Mouse (Mus musculus) intestine, embryonic 16.5 days (tissue): Measurements from ENCODE around the gene Rai14. TPM values are rescaled to one million over a fixed set of nuclear protein-coding genes. Genes with fewer than 3 reads are reported as not detected.

ENCODE experiments used
- ATAC-seq: fragments of 200-750 bp; cut with Nextera tagmentation; 2 replicates; pipeline ENCODE4 v1.8.0; 2017; ENCODE audit warnings: moderate TSS enrichment, moderate library complexity
- H3K27ac ChIP-seq: fragments of 300-500 bp; sonication (generic); 2 replicates; pipeline ENCODE4 v1.5.1; 2014; ENCODE audit warnings: mild to moderate bottlenecking, low read length
- H3K27me3 ChIP-seq: fragments of 300-500 bp; sonication (generic); replicated peaks from 2 replicates; pipeline ENCODE4 v1.6.1; 2014; ENCODE audit warnings: low read length, control low read depth, mixed read lengths; ENCODE audit not compliant: control insufficient read depth, insufficient read depth
- H3K36me3 ChIP-seq: fragments of 300-500 bp; sonication (generic); 2 replicates; pipeline ENCODE4 v1.6.1; 2014; ENCODE audit warnings: low read length, control low read depth; ENCODE audit not compliant: control insufficient read depth, insufficient read depth
- H3K4me1 ChIP-seq: fragments of 300-500 bp; sonication (generic); 2 replicates; pipeline ENCODE4 v1.6.1; 2014; ENCODE audit warnings: low read length, control low read depth, mixed read lengths; ENCODE audit not compliant: control insufficient read depth, insufficient read depth
- H3K4me2 ChIP-seq: fragments of 300-500 bp; sonication (generic); 2 replicates; pipeline ENCODE4 v1.6.1; 2014; ENCODE audit warnings: low read depth, low read length, control low read depth
- H3K4me3 ChIP-seq: fragments of 300-500 bp; sonication (generic); 2 replicates; pipeline ENCODE4 v1.5.1; 2014; ENCODE audit warnings: mild to moderate bottlenecking, low read length
- H3K9ac ChIP-seq: fragments of 300-500 bp; sonication (generic); 2 replicates; pipeline ENCODE4 v1.6.1; 2014; ENCODE audit warnings: low read depth, low read length
- H3K9me3 ChIP-seq: fragments of 300-500 bp; sonication (generic); 2 replicates; pipeline ENCODE4 v1.6.1; 2016; ENCODE audit warnings: low read length, control low read depth; ENCODE audit not compliant: control insufficient read depth
- WGBS: fragments of 180-500 bp; shearing (Covaris S2); extraction: QIAGEN DNeasy Blood & Tissue Kit; methylation state at CpG from one replicate; pipeline ENCODE4 v1.1.7; 2014; 5-methylcytosine and 5-hydroxymethylcytosine counted together
- polyA plus RNA-seq: library from polyadenylated mRNA; unstranded; fragments of >200 nt; fragmentation: Nextera tagmentation; extraction: Ambion mirVana; gene quantifications from 2 replicates; pipeline ENCODE4 v1.2.1, GENCODE M21; 2015

The Rai14 gene
- polyA plus RNA-seq, 1 experiment from 2014 or later = 11.7 TPM

- WGBS = 66% methylated on average over 16 of the region's 16 CpGs
Measured at GRCm38 (mm10) chr15:10628131-10628979, 86.1 kb downstream of the Rai14 start.

GRCm38 (mm10) chr15:10623571-10624227, 90.7 kb downstream of the Rai14 start:
- H3K27me3 ChIP-seq = no peaks in the 10 kb centered on the region
- peak; percentile 70 for ATAC-seq
- no peaks in the 10 kb centered on the region for H3K9me3 ChIP-seq
- no peaks in the 10 kb centered on the region for H3K36me3 ChIP-seq
- no peak overlapping the region for H3K4me3 ChIP-seq
- no peak overlapping the region for H3K4me2 ChIP-seq
- WGBS = 32% methylated on average over 10 of the region's 10 CpGs
- H3K4me1 ChIP-seq = peaks cover 10% of the 10 kb centered on the region
- H3K9ac ChIP-seq = no peak overlapping the region
- no peak overlapping the region for H3K27ac ChIP-seq

More at GRCm38 (mm10) chr15:10628131-10628979, 86.1 kb downstream of the Rai14 start:
- no peak overlapping the region for H3K4me3 ChIP-seq
- H3K4me2 ChIP-seq = no peak overlapping the region
- no peak overlapping the region for H3K9ac ChIP-seq
- H3K36me3 ChIP-seq = no peaks in the 10 kb centered on the region
- no peaks in the 10 kb centered on the region for H3K27me3 ChIP-seq
- no peak for ATAC-seq
- H3K9me3 ChIP-seq = no peaks in the 10 kb centered on the region
- H3K4me1 ChIP-seq = peaks cover 10% of the 10 kb centered on the region
- no peak overlapping the region for H3K27ac ChIP-seq

GRCm38 (mm10) chr15:10621194-10621593, 93.2 kb downstream of the Rai14 start:
- H3K36me3 ChIP-seq = no peaks in the 10 kb centered on the region
- H3K9ac ChIP-seq = no peak overlapping the region
- no peak overlapping the region for H3K27ac ChIP-seq
- peaks cover 10% of the 10 kb centered on the region for H3K4me1 ChIP-seq
- 91% methylated on average over 8 of the region's 8 CpGs for WGBS
- ATAC-seq = no peak
- no peaks in the 10 kb centered on the region for H3K9me3 ChIP-seq
- H3K4me2 ChIP-seq = no peak overlapping the region
- no peak overlapping the region for H3K4me3 ChIP-seq
- H3K27me3 ChIP-seq = no peaks in the 10 kb centered on the region

GRCm38 (mm10) chr15:10619678-10620077, 94.7 kb downstream of the Rai14 start:
- H3K4me1 ChIP-seq = peaks cover 10% of the 10 kb centered on the region
- H3K27ac ChIP-seq = no peak overlapping the region
- no peaks in the 10 kb centered on the region for H3K27me3 ChIP-seq
- no peaks in the 10 kb centered on the region for H3K9me3 ChIP-seq
- no peak for ATAC-seq
- WGBS = 98% methylated on average over 3 of the region's 3 CpGs
- H3K36me3 ChIP-seq = no peaks in the 10 kb centered on the region
- H3K9ac ChIP-seq = no peak overlapping the region
- H3K4me3 ChIP-seq = no peak overlapping the region
- H3K4me2 ChIP-seq = no peak overlapping the region

- no peak for ATAC-seq
- H3K27ac ChIP-seq = no peak overlapping the region
- 95% methylated on average over 2 of the region's 2 CpGs for WGBS
- peaks cover 1% of the 10 kb centered on the region; the same call in 1 of the 2 replicates for H3K4me1 ChIP-seq
- H3K36me3 ChIP-seq = no peaks in the 10 kb centered on the region
- H3K27me3 ChIP-seq = no peaks in the 10 kb centered on the region
- no peaks in the 10 kb centered on the region for H3K9me3 ChIP-seq
- H3K4me2 ChIP-seq = no peak overlapping the region
- no peak overlapping the region for H3K4me3 ChIP-seq
- H3K9ac ChIP-seq = no peak overlapping the region
Measured at GRCm38 (mm10) chr15:10618276-10618675, 96.1 kb downstream of the Rai14 start.

GRCm38 (mm10) chr15:10616001-10616400, 98.4 kb downstream of the Rai14 start:
- WGBS = 52% methylated on average over 6 of the region's 6 CpGs
- H3K4me2 ChIP-seq = no peak overlapping the region
- no peaks in the 10 kb centered on the region for H3K4me1 ChIP-seq
- H3K27me3 ChIP-seq = no peaks in the 10 kb centered on the region
- H3K36me3 ChIP-seq = no peaks in the 10 kb centered on the region
- no peak overlapping the region for H3K27ac ChIP-seq
- no peak for ATAC-seq
- H3K9me3 ChIP-seq = no peaks in the 10 kb centered on the region
- H3K9ac ChIP-seq = no peak overlapping the region
- H3K4me3 ChIP-seq = no peak overlapping the region

GRCm38 (mm10) chr15:10611040-10611439, 103.4 kb downstream of the Rai14 start:
- Histone ChIP-seq H3K4me3 (no peak overlapping the region), H3K9ac (no peak overlapping the region), H3K4me2 (no peak overlapping the region), H3K27ac (no peak overlapping the region), H3K9me3 (no peaks in the 10 kb centered on the region), H3K4me1 (no peaks in the 10 kb centered on the region), H3K27me3 (no peaks in the 10 kb centered on the region), H3K36me3 (no peaks in the 10 kb centered on the region; the same call in 1 of the 2 replicates)
- WGBS = 88% methylated on average over 9 of the region's 9 CpGs
- ATAC-seq = no peak

GRCm38 (mm10) chr15:10609107-10609506, 105.3 kb downstream of the Rai14 start:
- no peak overlapping the region for H3K4me2 ChIP-seq
- H3K27me3 ChIP-seq = no peaks in the 10 kb centered on the region
- H3K4me1 ChIP-seq = no peaks in the 10 kb centered on the region
- peaks cover 1% of the 10 kb centered on the region; the same call in 1 of the 2 replicates for H3K9me3 ChIP-seq
- H3K36me3 ChIP-seq = peaks cover 10% of the 10 kb centered on the region; the same call in 1 of the 2 replicates
- H3K4me3 ChIP-seq = no peak overlapping the region
- ATAC-seq = no peak
- WGBS = 93% methylated on average over 4 of the region's 4 CpGs
- no peak overlapping the region for H3K27ac ChIP-seq
- H3K9ac ChIP-seq = no peak overlapping the region

- WGBS = 65% methylated on average over 6 of the region's 6 CpGs
Measured at GRCm38 (mm10) chr15:10608508-10609098, 105.8 kb downstream of the Rai14 start.

More at GRCm38 (mm10) chr15:10608508-10609098, 105.8 kb downstream of the Rai14 start:
- H3K9ac ChIP-seq = no peak overlapping the region
- H3K27me3 ChIP-seq = no peaks in the 10 kb centered on the region
- no peak for ATAC-seq
- peaks cover 10% of the 10 kb centered on the region; the same call in 1 of the 2 replicates for H3K36me3 ChIP-seq
- H3K4me1 ChIP-seq = no peaks in the 10 kb centered on the region
- peaks cover 4% of the 10 kb centered on the region; the same call in 1 of the 2 replicates for H3K9me3 ChIP-seq
- H3K27ac ChIP-seq = no peak overlapping the region
- H3K4me3 ChIP-seq = no peak overlapping the region
- no peak overlapping the region for H3K4me2 ChIP-seq
